In genomic region chr9:57157499-57157898, GRCm38 (mm10) we compare ENCODE assay signal across 8 mouse cellular contexts. TPM values are rescaled to one million over a fixed set of nuclear protein-coding genes. Genes with fewer than 3 reads are reported as not detected.
DNase-seq lines count a peak whose midpoint lies in the region; ATAC-seq and TF ChIP-seq lines count a peak whose summit lies in the region.

No protein-coding gene starts in this region.

- TF ChIP-seq EP300 in ES-Bruce4 (IDR thresholded peaks at IDR 0.05; ENCODE audit: insufficient read depth, low read depth, low read length): no peak

- peaks cover 6% of the 10 kb centered on the region; the same call in 1 of the 2 replicates for H3K4me1 ChIP-seq in heart, embryonic 11.5 days (ENCODE audit: control insufficient read depth, insufficient read depth, low read length)
- H3K4me1 ChIP-seq in ES-Bruce4 (ENCODE audit: control insufficient read depth, insufficient read depth, low read length): no peaks in the 10 kb centered on the region
- H3K4me1 ChIP-seq in forebrain, embryonic 16.5 days (replicated peaks; ENCODE audit: control insufficient read depth, insufficient read depth, low read length): peaks cover 22% of the 10 kb centered on the region

- H3K79me2 ChIP-seq in macrophage (ENCODE audit: inconsistent target): peaks cover 15% of the 10 kb centered on the region; the same call in 1 of the 2 replicates

- H3K27me3 ChIP-seq in heart, embryonic 11.5 days (ENCODE audit: control insufficient read depth, insufficient read depth, low read length): no peaks in the 10 kb centered on the region
- no peaks in the 10 kb centered on the region for H3K27me3 ChIP-seq in ES-Bruce4 (ENCODE audit: control insufficient read depth, insufficient read depth, low read length, poor library complexity, severe bottlenecking)
- 0 out of 2 replicates have a peak, but pooled peaks cover 4% of the 10 kb centered on the region for H3K27me3 ChIP-seq in forebrain, embryonic 16.5 days (replicated peaks; ENCODE audit: control insufficient read depth, insufficient read depth, low read length)

- H3K36me3 ChIP-seq in heart, embryonic 11.5 days (ENCODE audit: control insufficient read depth, insufficient read depth, low read length): no peaks in the 10 kb centered on the region
- H3K36me3 ChIP-seq in ES-Bruce4 (ENCODE audit: control insufficient read depth, insufficient read depth, low read length, poor library complexity, severe bottlenecking) (no peaks in the 10 kb centered on the region), macrophage (ENCODE audit: inconsistent target) (peaks cover 21% of the 10 kb centered on the region; the same call in 1 of the 2 replicates)
- no peaks in the 10 kb centered on the region for H3K36me3 ChIP-seq in forebrain, embryonic 16.5 days (ENCODE audit: control insufficient read depth, insufficient read depth)

- no peak overlapping the region for H3K27ac ChIP-seq in heart, embryonic 11.5 days (ENCODE audit: low read depth, low read length)
- H3K27ac ChIP-seq in ES-Bruce4 (ENCODE audit: insufficient read depth, low read length) (no peak overlapping the region), macrophage (peak overlapping the region; percentile 89)
- no peak overlapping the region; the same call in 1 of the 2 replicates for H3K27ac ChIP-seq in forebrain, embryonic 16.5 days (ENCODE audit: low read length)

- H3K9me3 ChIP-seq in heart, embryonic 11.5 days (replicated peaks; ENCODE audit: control insufficient read depth, low read length): no peaks in the 10 kb centered on the region
- no peaks in the 10 kb centered on the region for H3K9me3 ChIP-seq in ES-Bruce4 (replicated peaks; ENCODE audit: control insufficient read depth, insufficient read depth, low read length, poor library complexity, severe bottlenecking)
- no peaks in the 10 kb centered on the region for H3K9me3 ChIP-seq in forebrain, embryonic 16.5 days (ENCODE audit: control insufficient read depth, low read length)

- 27% methylated on average over 13 of the region's 13 CpGs for WGBS in heart, embryonic 11.5 days (ENCODE audit: insufficient replicate concordance)
- WGBS in forebrain, embryonic 16.5 days: 30% methylated on average over 13 of the region's 13 CpGs
- WGBS in macrophage (ENCODE audit: missing documents): 44% methylated on average over 13 of the region's 13 CpGs

- peak overlapping the region; percentile 76 for H3K9ac ChIP-seq in heart, embryonic 11.5 days (ENCODE audit: low read depth, low read length)
- peak overlapping the region; percentile 68 for H3K9ac ChIP-seq in ES-Bruce4 (ENCODE audit: low read depth, poor library complexity, severe bottlenecking)
- peak overlapping the region; percentile 85 for H3K9ac ChIP-seq in forebrain, embryonic 16.5 days (replicated peaks; ENCODE audit: low read depth, low read length)

- no peak for DNase-seq in heart, adult 8-10 months (ENCODE audit: low spot score)
- no peak for DNase-seq in cerebellum, adult 8-10 months
- no peak for DNase-seq in cerebellum, postnatal 36 days
- no peak for DNase-seq in right cerebral cortex, postnatal 36 days (ENCODE audit: low spot score in 2 of 2)

- no peak for ATAC-seq in heart, embryonic 11.5 days (replicated peaks; ENCODE audit: insufficient number of reproducible peaks, low FRiP score, low TSS enrichment)
- no peak for ATAC-seq in forebrain, embryonic 16.5 days

- no peak for TF ChIP-seq POLR2A in ES-Bruce4 (IDR thresholded peaks at IDR 0.05; ENCODE audit: insufficient read depth, low read length)

- H3K4me3 ChIP-seq in heart, embryonic 11.5 days (ENCODE audit: low read depth, low read length): peak overlapping the region; percentile 88
- H3K4me3 ChIP-seq in ES-Bruce4 (ENCODE audit: low read depth, low read length): peak overlapping the region; percentile 93
- peak overlapping the region; percentile 73 for H3K4me3 ChIP-seq in forebrain, embryonic 16.5 days (replicated peaks; ENCODE audit: low read length)
- peak overlapping the region; percentile 81 for H3K4me3 ChIP-seq in macrophage (ENCODE audit: inconsistent target)

- TF ChIP-seq CTCF in ES-Bruce4 (IDR thresholded peaks at IDR 0.05; ENCODE audit: low read depth, low read length): no peak

- H3K4me2 ChIP-seq in heart, embryonic 11.5 days: peak overlapping the region; percentile 76
- peak overlapping the region; percentile 83 for H3K4me2 ChIP-seq in forebrain, embryonic 16.5 days (ENCODE audit: low read length)

RNA-seq across cellular contexts. Expression of gene Commd4, which starts 0.6 kb away (rescaled TPM):
- polyA plus RNA-seq in heart, embryonic 11.5 days (2014; fragmentation: Nextera tagmentation; extraction: Ambion mirVana): 65.8 and 67.9 TPM in 2 replicates
- total RNA-seq in heart, adult 8-10 months (2022): 10 to 100 TPM; 22.5 to 32.7 (median 29.0) TPM
- polyA plus RNA-seq in ES-Bruce4 (2011; ENCODE audit: insufficient read depth, insufficient read length, low read depth, missing spikeins) (56.8 and 64.1 TPM in 2 replicates), macrophage (2018) (45.0 to 80.9 TPM (median 72.1 TPM) in 3 replicates)
- 185 and 213 TPM in 2 replicates for polyA plus RNA-seq in forebrain, embryonic 16.5 days (2015; fragmentation: Nextera tagmentation; extraction: Ambion mirVana)
- total RNA-seq in macrophage (2018; cell fraction: chromatin; rRNA removed): 100 to 1,000 TPM in 17 of 26 experiments, 10 to 100 TPM in 9; 68.9 to 156 (median 111) TPM
- 10 to 100 TPM; 52.4 to 77.9 (median 61.9) TPM for total RNA-seq in macrophage (2018; cell fraction: cytosol; rRNA removed)
- 100 to 1,000 TPM in 19 of 26 experiments, 10 to 100 TPM in 7; 63.3 to 204 (median 110) TPM for total RNA-seq in macrophage (2018; cell fraction: nucleus; rRNA removed)

RNA-seq across cellular contexts. Expression of gene Neil1, which starts 9.4 kb away (rescaled TPM):
- polyA plus RNA-seq in heart, embryonic 11.5 days (2014; fragmentation: Nextera tagmentation; extraction: Ambion mirVana): 4.4 and 6.0 TPM in 2 replicates
- 1 to 10 TPM; 5.4 to 7.1 (median 6.1) TPM for total RNA-seq in heart, adult 8-10 months (2022)
- polyA plus RNA-seq in ES-Bruce4 (2011; ENCODE audit: insufficient read depth, insufficient read length, low read depth, missing spikeins): 7.9 and 10.4 TPM in 2 replicates
- 7.5 and 10.6 TPM in 2 replicates for polyA plus RNA-seq in forebrain, embryonic 16.5 days (2015; fragmentation: Nextera tagmentation; extraction: Ambion mirVana)
- 10 to 100 TPM in 15 of 26 experiments, 1 to 10 TPM in 11; 2.1 to 22.7 (median 11.8) TPM for total RNA-seq in macrophage (2018; cell fraction: chromatin; rRNA removed)
- 1 to 10 TPM; 4.6 to 8.4 (median 6.7) TPM for total RNA-seq in macrophage (2018; cell fraction: cytosol; rRNA removed)
- total RNA-seq in macrophage (2018; cell fraction: nucleus; rRNA removed): 10 to 100 TPM in 17 of 26 experiments, 1 to 10 TPM in 9; 2.6 to 22.2 (median 11.6) TPM
- polyA plus RNA-seq in macrophage (2018): 3.3 to 8.3 TPM (median 5.6 TPM) in 3 replicates

RNA-seq across cellular contexts. Expression of gene Man2c1, which starts 27.0 kb away (rescaled TPM):
- polyA plus RNA-seq in heart, embryonic 11.5 days (2014; fragmentation: Nextera tagmentation; extraction: Ambion mirVana): 22.0 and 29.1 TPM in 2 replicates
- total RNA-seq in heart, adult 8-10 months (2022): 10 to 100 TPM; 45.6 to 56.1 (median 48.9) TPM
- polyA plus RNA-seq in ES-Bruce4 (2011; ENCODE audit: insufficient read depth, insufficient read length, low read depth, missing spikeins): 79.9 and 86.8 TPM in 2 replicates
- polyA plus RNA-seq in forebrain, embryonic 16.5 days (2015; fragmentation: Nextera tagmentation; extraction: Ambion mirVana): 66.4 and 95.4 TPM in 2 replicates
- total RNA-seq in macrophage (2018; cell fraction: chromatin; rRNA removed): 100 to 1,000 TPM; 190 to 547 (median 342) TPM
- 10 to 100 TPM; 22.6 to 51.7 (median 29.9) TPM for total RNA-seq in macrophage (2018; cell fraction: cytosol; rRNA removed)
- 100 to 1,000 TPM in 21 of 26 experiments, 10 to 100 TPM in 5; 56.2 to 292 (median 135) TPM for total RNA-seq in macrophage (2018; cell fraction: nucleus; rRNA removed)
- polyA plus RNA-seq in macrophage (2018): 26.9 to 46.4 TPM (median 35.9 TPM) in 3 replicates
